10 mouse cellular contexts compared by ENCODE assay signal in genomic region chr1:98275524-98275923, GRCm38 (mm10).
"Had no signal": no experiment of that assay in that cellular context is flagged by ENCODE, and none has a peak within 500 bp of the region (broad histone marks: within the 10 kb centered on the region; RNA-seq: fewer than 3 reads in every experiment).

No protein-coding gene starts in this region.

- H3K9me3 ChIP-seq: liver, embryonic 15.5 days; midbrain, embryonic 13.5 days; neural tube, embryonic 15.5 days had no signal

- H3K4me2 ChIP-seq: liver, embryonic 11.5 days; liver, embryonic 15.5 days; midbrain, embryonic 13.5 days; neural tube, embryonic 15.5 days had no signal

- H3K27me3 ChIP-seq: liver, embryonic 15.5 days; midbrain, embryonic 13.5 days; neural tube, embryonic 15.5 days had no signal

- H3K9ac ChIP-seq: liver, embryonic 15.5 days; midbrain, embryonic 13.5 days; neural tube, embryonic 15.5 days had no signal

- DNase-seq: kidney, postnatal 14 days; left cerebral cortex, postnatal 4 days; lung, adult 2 months; lung, postnatal 36 days; thymus, postnatal 4 days had no signal

- H3K27ac ChIP-seq: liver, embryonic 15.5 days; midbrain, embryonic 13.5 days; neural tube, embryonic 15.5 days had no signal

- H3K36me3 ChIP-seq: liver, embryonic 15.5 days; midbrain, embryonic 13.5 days; neural tube, embryonic 15.5 days had no signal

- H3K4me3 ChIP-seq: liver, embryonic 15.5 days; midbrain, embryonic 13.5 days; neural tube, embryonic 15.5 days had no signal

- H3K4me1 ChIP-seq: liver, embryonic 15.5 days had no signal

- ATAC-seq: lung, postnatal 0 days; midbrain, embryonic 13.5 days had no signal
